Mouse (Mus musculus) frontal cortex, postnatal 14 days (tissue): ENCODE measurements around the gene Snx14.

ENCODE experiments used
- DNase-seq, 2 experiments: peaks; one replicate each; pipeline ENCODE4 v3.0.0; 2022; ENCODE audit warnings: low spot score in 2 of 2

The Snx14 gene

DNA sequence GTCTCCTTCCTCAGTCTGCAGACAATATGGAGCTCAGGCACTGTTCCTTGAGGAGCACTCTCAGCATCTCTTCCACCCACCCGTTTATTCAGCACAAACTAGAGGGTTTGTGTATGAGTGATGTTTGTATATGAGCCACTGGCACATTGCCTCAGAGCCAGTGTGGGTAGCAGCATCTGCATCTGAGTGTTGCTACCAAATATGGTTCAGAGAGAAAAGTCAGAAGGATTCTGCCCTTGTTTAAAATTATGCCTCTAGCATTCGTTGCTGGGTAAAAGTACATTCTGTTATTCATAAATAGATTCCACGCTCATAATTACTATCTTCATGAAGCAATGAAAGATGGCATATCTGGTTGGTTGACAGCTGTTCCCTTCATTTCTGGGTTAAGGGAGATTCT is 96.1 kb downstream of the Snx14 start:
- DNase-seq = no peak

DNA sequence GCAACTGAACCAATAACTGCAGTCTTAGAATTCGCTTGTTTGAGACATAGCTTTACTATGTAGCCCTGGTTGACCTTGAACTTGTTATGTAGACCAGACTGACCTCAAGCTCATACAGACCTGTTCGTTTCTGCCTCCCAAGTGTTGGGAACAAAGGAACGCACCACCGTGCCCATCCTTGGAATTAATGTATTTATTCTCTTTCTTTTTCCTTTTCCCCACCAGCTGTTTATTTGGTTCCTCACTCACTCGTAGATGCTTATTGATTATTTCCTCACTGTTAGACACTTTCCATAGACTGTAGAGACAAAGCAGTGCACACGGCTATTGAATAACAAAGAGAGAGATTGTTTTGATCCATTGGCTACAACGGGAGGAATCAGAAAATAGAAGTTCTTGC is 96.5 kb downstream of the Snx14 start:
- DNase-seq = no peak

DNA sequence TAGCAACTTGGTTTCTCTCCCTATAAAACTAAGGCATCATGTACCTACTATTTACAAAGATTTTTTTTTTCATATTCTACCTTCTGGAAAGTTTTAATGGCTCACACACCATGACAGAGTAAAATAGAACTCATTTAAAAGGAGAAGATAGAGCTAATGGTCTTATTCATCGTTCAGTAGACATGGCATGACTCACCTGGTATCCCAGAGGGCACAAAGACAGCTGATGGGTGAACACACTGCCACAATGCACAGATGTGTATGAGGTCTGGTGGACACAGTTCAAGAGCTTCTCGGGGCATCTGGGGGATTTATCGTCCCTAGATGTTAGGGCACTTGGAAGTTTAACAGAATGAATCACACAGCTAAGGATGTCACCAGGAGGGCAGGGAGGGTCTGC is 97.9 kb downstream of the Snx14 start:
- no peak for DNase-seq

DNA sequence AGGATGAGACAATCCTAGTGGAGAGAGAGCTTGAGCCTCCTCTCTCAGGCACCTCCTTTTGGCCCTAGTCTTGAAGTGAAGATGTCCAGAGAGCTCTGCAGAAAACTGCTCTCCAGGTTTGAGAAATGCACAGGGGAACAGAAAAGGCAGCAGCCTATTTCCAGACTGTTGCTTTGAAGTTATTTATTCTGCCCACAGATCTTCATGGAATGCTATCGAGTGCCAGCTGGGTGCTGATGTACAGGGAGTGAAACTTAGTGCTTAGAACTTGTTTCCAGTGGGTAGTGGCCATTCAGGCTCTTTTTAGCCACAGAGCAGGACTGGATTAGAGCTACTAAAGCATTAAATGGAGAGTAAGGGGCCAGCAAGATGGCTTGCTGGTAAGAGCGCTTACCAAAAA is 102.9 kb downstream of the Snx14 start:
- DNase-seq = no peak

DNA sequence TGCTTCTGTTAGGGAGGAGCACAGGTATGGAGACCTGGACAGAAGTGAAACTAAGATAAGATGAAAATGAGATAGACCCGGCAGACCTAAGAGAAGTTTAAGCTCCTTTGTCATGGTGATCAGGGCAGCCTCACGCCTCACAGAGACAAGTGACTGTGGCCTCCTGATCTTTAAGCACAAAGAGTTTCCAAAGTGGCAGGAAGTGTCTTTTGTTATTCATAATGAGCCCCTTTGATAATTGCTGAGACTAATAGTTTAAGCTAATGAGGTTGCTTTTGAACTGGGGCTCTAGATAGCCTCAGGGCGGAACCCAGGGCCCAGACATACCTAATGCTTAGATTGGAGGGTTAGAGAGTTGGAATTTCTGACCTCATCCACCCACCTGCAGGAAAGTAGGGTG is 106.3 kb downstream of the Snx14 start:
- no peak for DNase-seq

DNA sequence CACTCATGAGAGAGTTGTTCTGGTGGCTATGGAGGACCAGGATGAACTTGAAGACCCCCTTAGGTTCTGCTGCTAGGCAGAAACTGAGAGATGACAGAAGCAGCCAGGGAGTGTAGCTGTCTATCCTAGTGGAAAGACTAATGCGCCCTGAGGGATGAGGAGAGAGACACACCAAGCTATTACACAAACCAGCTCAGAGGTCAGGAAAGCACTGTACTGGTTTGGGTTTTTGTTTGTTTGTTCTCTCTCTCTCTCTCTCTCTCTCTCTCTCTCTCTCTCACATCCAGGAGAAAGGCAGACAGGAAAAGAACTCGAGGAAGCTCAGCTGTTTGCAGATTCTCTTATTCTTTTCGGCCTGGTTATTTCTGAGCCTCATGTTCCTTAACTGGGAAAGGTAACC is 108.4 kb downstream of the Snx14 start:
- DNase-seq = no peak

DNA sequence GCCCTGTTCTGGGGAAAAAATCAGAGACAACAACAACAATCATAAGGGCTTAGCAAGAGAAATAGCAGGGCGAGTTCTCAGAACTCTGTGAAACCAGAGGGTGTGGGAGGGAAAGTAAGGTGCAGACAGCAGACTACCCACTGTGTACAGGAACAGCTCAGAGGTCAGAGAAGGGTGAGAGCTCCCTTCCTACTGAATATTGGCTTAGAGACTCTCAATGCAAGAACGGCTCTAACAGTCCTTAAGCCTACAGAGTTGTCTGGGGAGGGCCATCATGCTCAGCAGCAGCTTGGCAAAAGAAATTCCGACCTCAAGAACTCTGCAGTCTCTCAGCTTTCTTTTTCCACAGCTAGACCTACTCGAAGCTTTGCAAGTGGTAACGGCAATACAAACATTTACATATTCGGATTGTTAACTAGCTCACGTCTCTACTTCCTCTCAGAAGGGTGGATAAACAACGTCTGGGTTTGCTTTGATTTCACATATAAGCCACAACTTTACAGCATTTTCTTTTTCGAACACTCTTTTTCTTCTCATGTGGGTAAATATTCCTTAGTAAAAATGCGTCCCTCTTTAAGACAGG is 109.5 kb downstream of the Snx14 start:
- DNase-seq = no peak

DNA sequence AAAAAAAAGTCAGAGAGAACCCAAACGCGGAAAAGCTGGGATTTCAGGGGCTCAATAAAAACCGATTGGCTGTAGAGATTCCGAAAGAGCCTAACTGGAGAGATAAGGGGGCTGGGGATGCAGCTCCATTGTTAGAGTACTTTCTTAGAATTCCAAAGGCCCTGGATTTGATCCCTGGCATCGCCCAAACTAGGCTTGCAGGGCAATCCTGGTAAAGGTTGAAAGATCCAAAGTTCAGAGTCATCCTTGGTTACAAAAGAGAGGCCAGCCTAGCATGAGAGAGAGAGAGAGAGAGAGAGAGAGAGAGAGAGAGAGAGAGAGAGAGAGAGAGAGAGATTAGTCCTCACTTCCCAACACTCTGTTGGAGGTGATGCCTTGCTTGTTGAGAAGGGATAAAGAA is 110.1 kb downstream of the Snx14 start:
- no peak for DNase-seq

DNA sequence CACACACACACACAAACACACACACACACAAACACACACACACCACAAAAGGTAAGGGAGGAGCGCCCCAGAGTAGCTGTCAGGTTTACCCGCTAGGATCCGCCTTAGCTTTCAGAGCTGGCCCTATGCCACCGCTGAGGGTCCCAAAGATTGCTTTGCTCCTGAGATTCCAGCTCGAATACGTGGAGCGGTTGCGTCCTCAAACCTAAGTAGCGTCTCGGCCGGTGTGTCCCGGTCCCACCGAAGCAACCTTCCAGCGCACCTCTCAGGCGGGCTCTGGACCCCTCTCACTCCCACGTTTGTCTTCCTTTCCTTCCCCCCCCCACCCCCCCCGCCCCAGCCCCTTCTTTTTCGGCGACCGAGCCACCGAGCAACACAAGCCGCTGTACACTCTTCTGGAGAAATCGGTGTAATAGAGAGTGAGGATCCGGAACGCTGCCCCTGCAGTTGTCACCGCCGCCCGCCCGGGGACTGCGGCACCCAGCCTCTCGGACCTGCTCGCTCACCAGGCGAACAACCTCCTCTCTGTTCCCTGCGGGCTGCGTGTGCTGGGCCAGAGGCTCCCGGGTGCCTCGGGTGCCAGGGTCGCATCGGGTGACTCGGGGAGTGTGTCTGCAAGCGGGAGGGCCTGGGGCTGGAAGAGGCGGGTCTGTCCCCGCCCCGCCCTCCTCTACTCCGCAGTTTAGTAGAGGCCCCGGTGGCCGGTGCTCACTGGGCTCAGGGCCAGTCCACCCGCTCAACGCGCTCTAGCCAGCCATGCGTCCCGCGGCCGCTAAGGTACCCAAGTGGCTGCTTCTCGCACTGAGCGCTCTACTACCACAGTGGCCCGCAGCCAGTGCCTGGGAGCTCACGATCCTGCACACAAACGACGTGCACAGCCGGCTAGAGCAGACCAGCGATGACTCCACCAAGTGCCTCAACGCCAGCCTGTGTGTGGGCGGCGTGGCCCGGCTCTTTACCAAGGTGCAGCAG is 111.5 kb downstream of the Snx14 start, which contains the start of gene Nt5e:
TSS of gene Nt5e (plus strand) at position 268 of the 972 bp plus-strand sequence.
- DNase-seq = peak; percentile 32 to 48
